Comparison of ENCODE assay signal across 8 mouse cellular contexts in the genomic region with DNA sequence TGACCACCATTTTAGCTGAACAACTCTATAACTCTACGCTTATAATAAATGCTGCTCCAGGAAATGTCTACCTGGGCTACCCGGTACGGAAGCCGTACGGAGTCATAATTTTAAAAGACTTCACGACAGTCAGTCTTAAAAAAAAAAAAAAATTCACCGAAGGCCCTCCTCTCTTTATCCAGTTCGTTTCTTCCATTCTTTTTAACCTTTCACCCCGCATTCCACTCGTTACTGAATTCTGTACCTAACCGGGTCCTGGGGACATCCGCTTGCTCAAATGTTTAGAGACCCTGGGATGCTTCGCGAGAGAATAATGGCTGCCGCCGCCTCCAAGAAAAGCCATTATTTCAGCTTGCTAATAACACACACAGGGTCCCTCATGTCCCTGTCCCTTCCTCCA. TPM values are rescaled to one million over a fixed set of nuclear protein-coding genes. Genes with fewer than 3 reads are reported as not detected.
DNase-seq lines count a peak whose midpoint lies in the region; ATAC-seq and TF ChIP-seq lines count a peak whose summit lies in the region.

No protein-coding gene starts in this region.

- H3K27me3 ChIP-seq in embryonic facial prominence, embryonic 13.5 days, result no peaks in the 10 kb centered on the region
- no peaks in the 10 kb centered on the region for H3K27me3 ChIP-seq in hindbrain, postnatal 0 days (ENCODE audit: insufficient read depth, low read length)
- no peaks in the 10 kb centered on the region for H3K27me3 ChIP-seq in liver, adult 2 months (ENCODE audit: control insufficient read depth, insufficient read depth, low read length)
- H3K27me3 ChIP-seq in neural tube, embryonic 12.5 days (replicated peaks), result no peaks in the 10 kb centered on the region

- H3K4me2 ChIP-seq in embryonic facial prominence, embryonic 13.5 days, result peak overlapping the region; percentile 52
- H3K4me2 ChIP-seq in hindbrain, postnatal 0 days (ENCODE audit: low read depth, low read length), result peak overlapping the region; percentile 52
- H3K4me2 ChIP-seq in neural tube, embryonic 12.5 days (replicated peaks), result peak overlapping the region; percentile 57

- DNase-seq in layer of hippocampus, adult 9-11 months, result peak; percentile 34
- DNase-seq in layer of hippocampus, adult 9-10 months (ENCODE audit: low spot score), result no peak
- peak; percentile 55 for DNase-seq in NIH3T3 (ENCODE audit: low read depth)
- DNase-seq in hindbrain, postnatal 0 days (ENCODE audit: low spot score), result peak; percentile 61
- DNase-seq in liver, adult 2 months (ENCODE audit: extremely low read depth, low read depth, low spot score), result peak; percentile 67
- DNase-seq in urinary bladder, postnatal 25 days (ENCODE audit: low spot score), result no peak

- no peak for TF ChIP-seq POLR2A in liver, adult 2 months (IDR thresholded peaks at IDR 0.05; ENCODE audit: extremely low read depth, insufficient read depth, low read length)

- peak overlapping the region; percentile 82 for H3K27ac ChIP-seq in embryonic facial prominence, embryonic 13.5 days
- peak overlapping the region; percentile 89 for H3K27ac ChIP-seq in hindbrain, postnatal 0 days
- peak overlapping the region; percentile 82 for H3K27ac ChIP-seq in liver, adult 2 months (replicated peaks; ENCODE audit: insufficient read depth, low read depth, low read length)
- 0 out of 2 replicates have a peak overlapping the region, but pooled peaks have one; percentile 16 for H3K27ac ChIP-seq in neural tube, embryonic 12.5 days

- H3K79me2 ChIP-seq in liver, adult 2 months (ENCODE audit: control insufficient read depth, insufficient read depth, low read length), result no peaks in the 10 kb centered on the region

- peak overlapping the region; percentile 50 for H3K4me3 ChIP-seq in embryonic facial prominence, embryonic 13.5 days
- H3K4me3 ChIP-seq in hindbrain, postnatal 0 days (ENCODE audit: low read length), result peak overlapping the region; percentile 52
- H3K4me3 ChIP-seq in liver, adult 2 months (ENCODE audit: insufficient read depth, low read depth, low read length), result peak overlapping the region; percentile 99
- peak overlapping the region; percentile 49 for H3K4me3 ChIP-seq in neural tube, embryonic 12.5 days

- ATAC-seq in embryonic facial prominence, embryonic 13.5 days (ENCODE audit: insufficient number of reproducible peaks, insufficient read depth, low FRiP score, low TSS enrichment, low read depth), result no peak
- peak; percentile 41 for ATAC-seq in hindbrain, postnatal 0 days
- peak; percentile 67 for ATAC-seq in neural tube, embryonic 12.5 days (ENCODE audit: low FRiP score, low read depth)

- peak overlapping the region; percentile 71 for H3K9ac ChIP-seq in embryonic facial prominence, embryonic 13.5 days
- H3K9ac ChIP-seq in hindbrain, postnatal 0 days (replicated peaks; ENCODE audit: low read length), result peak overlapping the region; percentile 64
- peak overlapping the region; percentile 88 for H3K9ac ChIP-seq in liver, adult 2 months (ENCODE audit: low read depth, low read length)
- H3K9ac ChIP-seq in neural tube, embryonic 12.5 days, result peak overlapping the region; percentile 27

- WGBS in embryonic facial prominence, embryonic 13.5 days, result 22% methylated on average over 16 of the region's 16 CpGs
- 35% methylated on average over 16 of the region's 16 CpGs for WGBS in hindbrain, postnatal 0 days
- WGBS in liver, adult 2 months, result under 1% methylated on average over 16 of the region's 16 CpGs
- 21% methylated on average over 16 of the region's 16 CpGs for WGBS in neural tube, embryonic 12.5 days

- TF ChIP-seq CTCF in hindbrain, postnatal 0 days (IDR thresholded peaks at IDR 0.05; ENCODE audit: low read depth), result no peak
- TF ChIP-seq CTCF in liver, adult 2 months (IDR thresholded peaks at IDR 0.05; ENCODE audit: low read depth, low read length), result no peak

- no peaks in the 10 kb centered on the region for H3K36me3 ChIP-seq in embryonic facial prominence, embryonic 13.5 days
- no peaks in the 10 kb centered on the region for H3K36me3 ChIP-seq in hindbrain, postnatal 0 days (ENCODE audit: insufficient read depth, low read length)
- no peaks in the 10 kb centered on the region for H3K36me3 ChIP-seq in liver, adult 2 months (ENCODE audit: control insufficient read depth, insufficient read depth, low read length)
- no peaks in the 10 kb centered on the region for H3K36me3 ChIP-seq in neural tube, embryonic 12.5 days

- H3K9me3 ChIP-seq in embryonic facial prominence, embryonic 13.5 days, result no peaks in the 10 kb centered on the region
- H3K9me3 ChIP-seq in hindbrain, postnatal 0 days (ENCODE audit: low read length), result no peaks in the 10 kb centered on the region
- H3K9me3 ChIP-seq in neural tube, embryonic 12.5 days, result no peaks in the 10 kb centered on the region

- H3K4me1 ChIP-seq in embryonic facial prominence, embryonic 13.5 days, result no peaks in the 10 kb centered on the region
- H3K4me1 ChIP-seq in hindbrain, postnatal 0 days (ENCODE audit: insufficient read depth, low read length), result no peaks in the 10 kb centered on the region
- no peaks in the 10 kb centered on the region for H3K4me1 ChIP-seq in liver, adult 2 months (ENCODE audit: control insufficient read depth, insufficient read depth, low read length)
- no peaks in the 10 kb centered on the region for H3K4me1 ChIP-seq in neural tube, embryonic 12.5 days

RNA-seq across cellular contexts. Expression of a gene that starts 0.7 kb away (rescaled TPM):
- 20.1 and 21.2 TPM in 2 replicates for polyA plus RNA-seq in embryonic facial prominence, embryonic 13.5 days (2015; fragmentation: Nextera tagmentation; extraction: Ambion mirVana)
- total RNA-seq in hindbrain, postnatal 0 days (2014; rRNA removed), result 13.2 and 17.9 TPM in 2 replicates
- polyA plus RNA-seq in hindbrain, postnatal 0 days (2015; fragmentation: Nextera tagmentation; extraction: Ambion mirVana), result 22.3 and 22.9 TPM in 2 replicates
- 2.0 and 2.3 TPM in 2 replicates for total RNA-seq in liver, adult 2 months (2014; rRNA removed)
- 0.34 and 0.42 TPM in 2 replicates for polyA plus RNA-seq in liver, adult 2 months (2012; rRNA removed)
- polyA plus RNA-seq in neural tube, embryonic 12.5 days (2016; fragmentation: Nextera tagmentation; extraction: Ambion mirVana), result 39.7 and 40.5 TPM in 2 replicates

RNA-seq across cellular contexts. Expression of a gene that starts 36.1 kb away (rescaled TPM):
- 0.55 TPM in 1 of 2 replicates, not detected in the other for polyA plus RNA-seq in embryonic facial prominence, embryonic 13.5 days (2015; fragmentation: Nextera tagmentation; extraction: Ambion mirVana)
- total RNA-seq in hindbrain, postnatal 0 days (2014; rRNA removed), result not detected in 2 replicates
- 0.13 TPM in 1 of 2 replicates, not detected in the other for polyA plus RNA-seq in hindbrain, postnatal 0 days (2015; fragmentation: Nextera tagmentation; extraction: Ambion mirVana)
- 480 and 581 TPM in 2 replicates for total RNA-seq in liver, adult 2 months (2014; rRNA removed)
- polyA plus RNA-seq in liver, adult 2 months (2012; rRNA removed), result 123 TPM in 2 replicates
- not detected in 2 replicates for polyA plus RNA-seq in neural tube, embryonic 12.5 days (2016; fragmentation: Nextera tagmentation; extraction: Ambion mirVana)

Comparison
In these comparisons a context has a peak if more than half of its experiments do, and no peak if none do; other contexts are left out.
1. DNase-seq: peak in layer of hippocampus, adult 9-11 months (single experiment), NIH3T3 (single experiment), hindbrain, postnatal 0 days (single experiment) and liver, adult 2 months (single experiment); none in layer of hippocampus, adult 9-10 months (single experiment) and urinary bladder, postnatal 25 days (single experiment).
2. H3K27ac ChIP-seq: peak in every context shown above with its lines; median percentile 89 in hindbrain, postnatal 0 days; 82 in embryonic facial prominence, embryonic 13.5 days; 82 in liver, adult 2 months; 16 in neural tube, embryonic 12.5 days.
3. H3K4me3 ChIP-seq: peak in every context shown above with its lines; median percentile 99 in liver, adult 2 months; 52 in hindbrain, postnatal 0 days; 50 in embryonic facial prominence, embryonic 13.5 days; 49 in neural tube, embryonic 12.5 days.
4. H3K9ac ChIP-seq: peak in every context shown above with its lines; median percentile 88 in liver, adult 2 months; 71 in embryonic facial prominence, embryonic 13.5 days; 64 in hindbrain, postnatal 0 days; 27 in neural tube, embryonic 12.5 days.
5. RNA of a gene that starts 0.7 kb away (polyA plus RNA-seq): 39.7 to 40.5 TPM in neural tube, embryonic 12.5 days, 22.3 to 22.9 TPM in hindbrain, postnatal 0 days and 20.1 to 21.2 TPM in embryonic facial prominence, embryonic 13.5 days; 0.34 to 0.42 TPM in liver, adult 2 months; every median in the first group is over 10 times any median in the second.
6. RNA of a gene that starts 36.1 kb away (polyA plus RNA-seq): 123 TPM in liver, adult 2 months; not detected in neural tube, embryonic 12.5 days, 0.13 TPM in hindbrain, postnatal 0 days and 0.55 TPM in embryonic facial prominence, embryonic 13.5 days; every median in the first group is over 10 times any median in the second.
7. Peak in every context shown above with its lines, with median percentiles within 50 percentile points of each other: H3K4me2 ChIP-seq.